Mouse (Mus musculus) thymus, adult 2 months (tissue): ENCODE measurements around the gene Syt8. TPM values are rescaled to one million over a fixed set of nuclear protein-coding genes. Genes with fewer than 3 reads are reported as not detected.

Experiments used
- DNase-seq: peaks from one replicate; pipeline ENCODE4 v3.0.0; 2021
- H3K27ac ChIP-seq: fragments of 200-500 bp; 2 replicates; pipeline ENCODE4 v1.5.1; 2012; ENCODE audit warnings: low read length, control low read depth; ENCODE audit not compliant: control insufficient read depth, insufficient read depth
- H3K27me3 ChIP-seq: fragments of 200-500 bp; 2 replicates; pipeline ENCODE4 v1.6.1; 2012; ENCODE audit warnings: mild to moderate bottlenecking, low read length, moderate library complexity, mixed read lengths; ENCODE audit not compliant: control insufficient read depth, insufficient read depth
- H3K36me3 ChIP-seq: fragments of 200-500 bp; 2 replicates; pipeline ENCODE4 v1.6.1; 2012; ENCODE audit warnings: mild to moderate bottlenecking, low read length, moderate library complexity; ENCODE audit not compliant: control insufficient read depth, insufficient read depth
- H3K4me1 ChIP-seq: fragments of 200-500 bp; replicated peaks from 2 replicates; pipeline ENCODE4 v1.6.1; 2012; ENCODE audit warnings: low read length; ENCODE audit not compliant: control insufficient read depth, insufficient read depth
- H3K4me3 ChIP-seq: fragments of 200-500 bp; 2 replicates; pipeline ENCODE4 v1.5.1; 2012; ENCODE audit warnings: mild to moderate bottlenecking, low read length, control low read depth, moderate library complexity; ENCODE audit not compliant: control insufficient read depth, insufficient read depth
- CTCF ChIP-seq: fragments of 200-500 bp; IDR thresholded peaks from 2 replicates; pipeline ENCODE4 v1.5.1; 2012; ENCODE audit warnings: mild to moderate bottlenecking, control low read depth, low read length, moderate library complexity, borderline replicate concordance; ENCODE audit not compliant: control insufficient read depth, poor library complexity, insufficient read depth; ENCODE audit errors: extremely low read depth
- POLR2A ChIP-seq: fragments of 200-500 bp; IDR thresholded peaks from 2 replicates; pipeline ENCODE4 v1.6.1; 2012; ENCODE audit warnings: mild to moderate bottlenecking, low read length, control low read depth, moderate library complexity; ENCODE audit not compliant: control insufficient read depth, poor library complexity, insufficient read depth; ENCODE audit errors: extremely low read depth
- WGBS: fragments of 180-500 bp; shearing (Covaris S2); methylation state at CpG from one replicate; pipeline ENCODE4 v1.1.7; 2018; 5-methylcytosine and 5-hydroxymethylcytosine counted together
- polyA plus RNA-seq: library from polyadenylated mRNA; depleted of rRNA; stranded (reverse); fragments of >200 nt; gene quantifications from 2 replicates; pipeline ENCODE4 v1.2.3, GENCODE M21; 2012

The Syt8 gene
- polyA plus RNA-seq, 1 experiment, result 2.2 TPM

- peak; percentile 45 for DNase-seq
- Histone ChIP-seq H3K27ac (no peak overlapping the region), H3K36me3 (peaks cover 28% of the 10 kb centered on the region), H3K4me3 (no peak overlapping the region), H3K27me3 (no peaks in the 10 kb centered on the region), H3K4me1 (peaks cover 28% of the 10 kb centered on the region)
- WGBS, result 16% methylated on average over 22 of the region's 22 CpGs
- TF ChIP-seq CTCF, result no peak
- no peak for TF ChIP-seq POLR2A
Measured at GRCm38 (mm10) chr7:142481568-142482255, 47.1 kb downstream of the Syt8 start.

DNA sequence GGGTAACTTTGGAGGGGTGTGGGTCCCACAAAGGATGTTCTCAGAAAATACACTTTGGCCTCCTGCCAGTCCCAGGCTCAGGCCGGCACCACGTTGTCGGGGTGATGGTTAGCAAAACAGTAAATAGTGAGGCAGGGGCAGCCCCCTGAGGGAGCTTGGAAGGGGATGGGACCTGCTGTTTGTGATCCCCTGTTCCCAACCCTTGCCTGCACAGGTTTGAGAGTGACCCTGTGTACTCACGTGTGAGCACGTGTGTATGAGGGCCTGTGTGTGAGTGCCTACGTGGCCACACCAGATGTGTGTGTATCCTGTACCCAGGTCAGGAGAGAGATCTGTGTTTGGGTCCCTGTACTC lies 47.6 kb downstream of the Syt8 start:
- peaks cover 28% of the 10 kb centered on the region for H3K4me1 ChIP-seq
- H3K27ac ChIP-seq, result no peak overlapping the region
- no peaks in the 10 kb centered on the region for H3K27me3 ChIP-seq
- no peak overlapping the region for H3K4me3 ChIP-seq
- WGBS, result 68% methylated on average over 6 of the region's 6 CpGs
- peaks cover 33% of the 10 kb centered on the region for H3K36me3 ChIP-seq
- TF ChIP-seq POLR2A (no peak), CTCF (no peak)
- DNase-seq, result no peak

DNA sequence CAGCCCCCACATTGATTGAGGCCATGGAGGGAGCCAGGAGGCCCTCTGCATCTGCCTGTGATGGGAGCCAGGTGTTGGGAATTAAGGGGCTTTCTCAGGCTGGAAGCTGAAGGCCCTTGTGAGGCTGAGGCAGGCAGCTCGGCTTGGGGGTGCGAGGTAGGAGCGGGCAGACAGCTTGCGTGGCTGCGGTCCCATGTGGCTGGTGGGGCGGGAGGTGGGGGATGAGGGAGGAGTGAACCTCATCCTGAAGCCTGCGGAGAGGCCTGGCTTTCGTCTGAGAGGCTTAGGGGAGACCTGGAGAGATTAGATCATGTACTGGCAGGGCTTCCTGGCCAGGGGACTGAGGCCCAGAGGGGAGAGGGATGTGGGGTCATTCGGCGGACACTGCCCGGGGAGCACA lies 48.5 kb downstream of the Syt8 start:
- no peak for DNase-seq
- TF ChIP-seq CTCF, result no peak
- TF ChIP-seq POLR2A, result no peak

DNA sequence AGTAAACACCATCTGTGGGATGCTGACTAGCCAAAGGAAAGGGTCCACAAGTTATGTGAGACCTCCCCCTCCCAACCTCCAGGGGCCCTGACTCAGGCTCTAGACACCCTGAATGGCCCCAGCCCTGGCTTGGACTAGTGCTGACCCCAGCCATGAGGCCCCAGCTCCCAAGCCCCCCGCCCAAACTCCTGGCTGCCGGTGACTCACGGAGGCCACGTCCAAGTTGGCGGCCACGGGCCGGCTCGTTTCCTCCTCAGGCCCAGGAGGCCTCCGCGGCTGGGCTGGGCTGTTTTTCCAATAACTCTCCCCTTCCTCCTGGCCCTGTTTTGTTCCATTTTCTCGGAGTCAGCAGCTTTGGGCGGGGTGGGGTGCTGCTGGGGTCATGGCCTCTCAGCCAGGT lies 50.1 kb downstream of the Syt8 start:
- no peak for DNase-seq

More for the DNA sequence above, 48.5 kb downstream of the Syt8 start:
- Histone ChIP-seq H3K27me3 (no peaks in the 10 kb centered on the region), H3K36me3 (peaks cover 41% of the 10 kb centered on the region), H3K4me3 (no peak overlapping the region), H3K4me1 (peaks cover 28% of the 10 kb centered on the region), H3K27ac (no peak overlapping the region)
- 90% methylated on average over 11 of the region's 11 CpGs for WGBS

GRCm38 (mm10) chr7:142486751-142487162 lies 52.1 kb downstream of the Syt8 start:
- Histone ChIP-seq H3K27ac (no peak overlapping the region), H3K4me1 (peaks cover 6% of the 10 kb centered on the region), H3K36me3 (peaks cover 77% of the 10 kb centered on the region), H3K27me3 (no peaks in the 10 kb centered on the region), H3K4me3 (no peak overlapping the region)
- no peak for DNase-seq
- TF ChIP-seq POLR2A (no peak), CTCF (no peak)
- 90% methylated on average over 8 of the region's 8 CpGs for WGBS

More for the DNA sequence above, 50.1 kb downstream of the Syt8 start:
- peaks cover 57% of the 10 kb centered on the region for H3K36me3 ChIP-seq
- 96% methylated on average over 12 of the region's 12 CpGs for WGBS
- TF ChIP-seq CTCF (no peak), POLR2A (no peak)
- H3K27me3 ChIP-seq, result no peaks in the 10 kb centered on the region
- no peak overlapping the region for H3K4me3 ChIP-seq
- no peak overlapping the region for H3K27ac ChIP-seq
- peaks cover 25% of the 10 kb centered on the region for H3K4me1 ChIP-seq

DNA sequence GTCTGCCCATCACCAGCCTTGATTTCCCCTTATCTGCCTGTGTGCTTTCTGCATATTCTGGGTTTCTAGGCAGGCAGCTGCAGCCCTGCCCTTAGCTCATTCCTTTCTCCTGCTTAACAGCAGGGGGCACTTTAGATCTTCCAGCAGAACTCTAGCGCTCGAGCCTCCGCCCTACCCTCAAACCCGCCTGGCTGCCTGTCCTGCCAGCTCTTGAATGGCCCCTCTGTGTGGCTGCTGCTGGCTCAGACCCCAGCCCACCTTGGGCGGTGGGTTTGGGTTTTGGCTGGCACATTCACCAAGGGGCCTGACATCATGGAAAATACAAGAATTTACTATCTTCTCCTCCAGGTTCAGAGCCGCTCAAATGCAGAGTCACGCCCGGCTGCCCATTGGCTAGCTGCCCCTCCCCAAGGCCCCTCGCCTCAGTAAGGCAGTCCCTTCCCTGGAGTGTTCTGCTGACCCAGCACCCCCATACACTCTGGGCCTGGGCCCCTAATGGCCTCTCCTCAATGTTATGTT lies 52.8 kb downstream of the Syt8 start:
- DNase-seq, result no peak
- Histone ChIP-seq H3K4me3 (no peak overlapping the region), H3K36me3 (peaks cover 83% of the 10 kb centered on the region), H3K4me1 (no peaks in the 10 kb centered on the region), H3K27ac (no peak overlapping the region), H3K27me3 (no peaks in the 10 kb centered on the region)
- TF ChIP-seq POLR2A (no peak), CTCF (no peak)
- WGBS, result 88% methylated on average over 9 of the region's 9 CpGs
